Mouse (Mus musculus): ENCODE measurements around the gene Tusc2.
A peak's percentile ranks its signal among the peaks of the same experiment; 100 is the strongest.
"Not testable (repeated sequence)": the region's sequence is repeated elsewhere in the genome, so short reads cannot be mapped to it uniquely, and the experiment has no call there.

Gene Tusc2

GRCm38 (mm10) chr9:107568331-107569261 lies 5.5 kb downstream of the Tusc2 start:
- peak; percentile 89 for DNase-seq (ENCODE audit: low read depth, low spot score)

GRCm38 (mm10) chr9:107569270-107569669 lies 6.2 kb downstream of the Tusc2 start:
- DNase-seq (ENCODE audit: low read depth, low spot score): no peak

- no peak for DNase-seq (ENCODE audit: low read depth, low spot score)
Observed at GRCm38 (mm10) chr9:107570016-107570415, 7.0 kb downstream of the Tusc2 start.

GRCm38 (mm10) chr9:107570845-107571244 lies 7.8 kb downstream of the Tusc2 start:
- DNase-seq (ENCODE audit: low read depth, low spot score): no peak

GRCm38 (mm10) chr9:107571534-107572326 lies 8.7 kb downstream of the Tusc2 start:
- DNase-seq (ENCODE audit: low read depth, low spot score): no peak

- no peak for DNase-seq (ENCODE audit: low read depth, low spot score)
Observed at GRCm38 (mm10) chr9:107572327-107572662, 9.2 kb downstream of the Tusc2 start.

GRCm38 (mm10) chr9:107573774-107574173 lies 10.7 kb downstream of the Tusc2 start:
- DNase-seq (ENCODE audit: low read depth, low spot score): not testable (repeated sequence)

- no peak for DNase-seq (ENCODE audit: low read depth, low spot score)
Observed at GRCm38 (mm10) chr9:107575579-107576356, 12.7 kb downstream of the Tusc2 start.

- DNase-seq (ENCODE audit: low read depth, low spot score): no peak
Observed at GRCm38 (mm10) chr9:107576357-107577107, 13.5 kb downstream of the Tusc2 start, which contains the start of gene Hyal1. Gene Hyal1 (plus strand): TSS chr9:107576927.

GRCm38 (mm10) chr9:107577871-107578270 lies 14.8 kb downstream of the Tusc2 start:
- no peak for DNase-seq (ENCODE audit: low read depth, low spot score)

- no peak for DNase-seq (ENCODE audit: low read depth, low spot score)
Observed at GRCm38 (mm10) chr9:107578587-107578986, 15.5 kb downstream of the Tusc2 start, which contains the start of gene Naa80. Gene Naa80 (plus strand): TSS chr9:107578887.

GRCm38 (mm10) chr9:107579023-107579900 lies 16.2 kb downstream of the Tusc2 start:
- no peak for DNase-seq (ENCODE audit: low read depth, low spot score)

GRCm38 (mm10) chr9:107580501-107581317 lies 17.7 kb downstream of the Tusc2 start, which contains the start of gene Hyal3:
Gene Hyal3 (plus strand): TSS chr9:107580818.
- peak; percentile 91 for DNase-seq (ENCODE audit: low read depth, low spot score)

- DNase-seq (ENCODE audit: low read depth, low spot score): no peak
Observed at GRCm38 (mm10) chr9:107581584-107581983, 18.5 kb downstream of the Tusc2 start.

- no peak for DNase-seq (ENCODE audit: low read depth, low spot score)
Observed at GRCm38 (mm10) chr9:107582509-107583062, 19.5 kb downstream of the Tusc2 start.

- no peak for DNase-seq (ENCODE audit: low read depth, low spot score)
Observed at GRCm38 (mm10) chr9:107583174-107583573, 20.1 kb downstream of the Tusc2 start.

- no peak for DNase-seq (ENCODE audit: low read depth, low spot score)
Observed at GRCm38 (mm10) chr9:107586504-107586903, 23.4 kb downstream of the Tusc2 start.

GRCm38 (mm10) chr9:107586974-107587832 lies 24.1 kb downstream of the Tusc2 start, which contains the start of gene Ifrd2:
Gene Ifrd2 (plus strand): TSS chr9:107587642.
- peak; percentile 99 for DNase-seq (ENCODE audit: low read depth, low spot score)

All from CD4-positive helper T cell, adult 2 months (primary cell).